Mouse (Mus musculus) neutrophil, adult 5-6 weeks (primary cell): ENCODE measurements around the gene Creld1. TPM values are rescaled to one million over a fixed set of nuclear protein-coding genes. Genes with fewer than 3 reads are reported as not detected.

Experiments used
- ATAC-seq: fragments of 151-379, 151-347 bp; 2 replicates; pipeline ENCODE4 v1.8.0; 2017; ENCODE audit warnings: mild to moderate bottlenecking, moderate TSS enrichment; ENCODE audit not compliant: insufficient number of reproducible peaks, poor library complexity, low FRiP score, severe bottlenecking; ENCODE audit errors: extremely low read depth
- total RNA-seq: library from RNA; stranded (forward); fragments of 200-1000 nt; gene quantifications from 2 replicates; pipeline ENCODE4 v1.2.3, GENCODE M21; 2017

The Creld1 gene
- total RNA-seq = 8.5 and 9.8 TPM in 2 replicates

DNA sequence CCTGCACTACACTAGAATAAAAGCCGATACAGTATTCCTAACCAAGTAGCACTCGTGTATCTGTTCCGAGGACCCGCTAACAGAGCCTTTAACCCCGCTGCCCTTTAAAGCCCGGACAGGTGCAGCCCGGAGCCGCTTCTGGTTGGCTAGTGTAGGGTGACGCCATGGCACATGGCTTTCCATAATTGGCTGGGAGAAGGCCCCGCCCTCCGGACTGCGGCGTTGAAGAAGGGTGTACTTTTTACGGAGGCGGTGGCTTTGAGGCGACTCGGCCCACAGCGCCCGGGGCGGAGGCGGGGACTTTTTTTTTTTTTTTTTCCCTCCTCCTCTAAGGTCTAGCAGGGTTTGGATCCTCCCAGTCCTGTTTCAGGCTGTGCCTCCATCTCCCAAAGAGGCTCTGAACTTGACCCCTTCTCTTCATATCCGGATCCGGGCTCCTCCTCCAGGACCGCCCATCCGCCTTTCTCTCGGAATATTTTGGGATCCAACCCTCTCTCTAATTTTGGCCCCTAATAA lies at the start of gene Creld1:
TSS of gene Creld1 (plus strand) at position 198 of the 516 bp plus-strand sequence.
- ATAC-seq = peak; percentile 95

DNA sequence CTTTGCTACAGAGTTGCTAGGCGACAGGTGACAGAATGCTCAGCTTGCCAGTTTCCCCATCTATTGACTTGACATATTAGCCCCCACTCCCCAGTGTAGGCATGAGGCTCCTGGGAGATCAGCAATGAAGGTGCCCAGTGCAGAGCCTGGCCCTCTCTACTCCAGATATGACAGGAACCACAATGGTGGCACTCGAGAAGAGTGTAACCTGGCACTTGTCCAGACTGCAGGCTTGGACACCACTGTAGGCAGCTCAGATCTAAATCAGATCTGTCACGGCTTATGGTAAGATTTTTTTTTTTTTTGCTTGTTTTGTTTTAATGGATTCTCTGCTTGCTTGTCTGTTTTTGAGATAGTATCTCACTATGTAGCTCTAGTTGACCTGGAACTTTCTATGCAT lies 49.4 kb upstream of the Creld1 start:
- no peak for ATAC-seq

- ATAC-seq = no peak
Measured at GRCm38 (mm10) chr6:113434691-113435090, 48.4 kb upstream of the Creld1 start.

DNA sequence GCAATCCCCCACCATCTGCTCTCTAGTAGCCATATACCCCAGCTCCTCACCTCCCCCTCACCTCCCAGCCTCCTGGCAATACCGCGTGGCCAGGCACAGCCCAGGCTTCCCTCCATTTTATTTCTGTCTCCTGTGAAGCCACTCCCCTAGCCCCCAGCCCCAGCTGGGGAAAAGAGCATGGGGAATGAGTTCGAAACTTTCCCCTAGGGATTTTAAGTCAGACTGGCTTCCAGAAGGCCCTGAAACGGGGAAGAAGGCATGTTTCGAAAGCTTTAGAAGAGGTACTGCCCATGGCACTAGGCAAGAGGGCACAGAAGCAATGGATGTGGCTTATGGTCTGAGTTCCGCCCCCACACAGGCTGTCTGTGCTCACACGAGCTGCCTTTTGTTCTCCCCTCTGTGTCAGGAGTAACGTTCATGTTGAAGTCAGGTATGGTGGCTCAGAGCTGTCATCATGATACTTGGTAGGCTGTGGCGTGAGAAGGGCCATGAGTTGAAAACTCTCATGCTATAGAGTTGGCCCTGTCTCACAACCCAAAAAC lies 47.4 kb upstream of the Creld1 start, which contains the start of gene Cidec:
TSS of gene Cidec (minus strand) at position 97 of the 542 bp plus-strand sequence.
- ATAC-seq = no peak

GRCm38 (mm10) chr6:113437135-113437534 lies 46.0 kb upstream of the Creld1 start:
- ATAC-seq = no peak

- no peak for ATAC-seq
Measured at GRCm38 (mm10) chr6:113438721-113439430, 44.2 kb upstream of the Creld1 start.

- ATAC-seq = no peak
Measured at GRCm38 (mm10) chr6:113440686-113441085, 42.4 kb upstream of the Creld1 start.

DNA sequence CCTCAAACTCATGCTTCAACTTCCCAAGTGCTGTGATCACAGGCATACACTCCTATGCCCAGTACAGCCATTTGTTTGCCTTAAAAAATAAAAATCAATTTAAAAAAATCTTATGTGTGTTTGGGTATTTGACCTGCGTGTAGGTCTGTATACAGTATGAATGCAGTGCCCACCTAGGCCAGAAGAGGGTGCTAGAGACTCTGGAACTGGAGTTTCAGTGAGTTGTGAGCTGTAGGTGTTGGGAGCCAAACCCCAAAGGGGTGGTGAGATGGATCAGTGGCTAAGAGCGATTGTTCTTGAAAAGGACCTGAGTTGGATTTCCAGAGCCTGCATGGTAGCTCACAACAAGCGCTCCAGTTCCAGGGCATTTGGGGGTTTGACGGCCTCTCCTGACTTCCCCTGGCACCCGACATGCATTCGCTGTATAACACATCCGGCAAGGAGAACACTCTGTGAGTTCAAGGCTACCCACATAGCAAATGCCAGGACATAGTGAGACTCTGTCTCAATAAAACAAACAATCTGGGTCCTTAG lies 41.9 kb upstream of the Creld1 start:
- ATAC-seq = peak; percentile 78

DNA sequence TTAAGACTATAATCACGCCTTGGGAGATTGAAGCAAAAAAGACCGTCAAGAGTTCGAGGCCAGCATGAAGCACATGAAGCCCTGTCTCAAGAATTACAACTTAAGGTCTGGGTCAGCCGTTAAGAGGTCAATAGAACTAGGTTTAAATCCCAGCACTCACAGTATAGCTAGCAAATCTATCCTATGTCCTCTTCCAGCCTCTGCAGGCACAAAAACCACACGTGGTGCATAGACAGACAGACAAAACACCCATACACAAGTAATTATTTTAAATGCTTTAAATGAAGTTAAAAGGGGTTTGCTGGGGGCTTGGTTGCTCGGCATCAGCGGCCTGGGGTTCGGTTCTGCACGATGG lies 41.0 kb upstream of the Creld1 start:
- ATAC-seq = no peak

DNA sequence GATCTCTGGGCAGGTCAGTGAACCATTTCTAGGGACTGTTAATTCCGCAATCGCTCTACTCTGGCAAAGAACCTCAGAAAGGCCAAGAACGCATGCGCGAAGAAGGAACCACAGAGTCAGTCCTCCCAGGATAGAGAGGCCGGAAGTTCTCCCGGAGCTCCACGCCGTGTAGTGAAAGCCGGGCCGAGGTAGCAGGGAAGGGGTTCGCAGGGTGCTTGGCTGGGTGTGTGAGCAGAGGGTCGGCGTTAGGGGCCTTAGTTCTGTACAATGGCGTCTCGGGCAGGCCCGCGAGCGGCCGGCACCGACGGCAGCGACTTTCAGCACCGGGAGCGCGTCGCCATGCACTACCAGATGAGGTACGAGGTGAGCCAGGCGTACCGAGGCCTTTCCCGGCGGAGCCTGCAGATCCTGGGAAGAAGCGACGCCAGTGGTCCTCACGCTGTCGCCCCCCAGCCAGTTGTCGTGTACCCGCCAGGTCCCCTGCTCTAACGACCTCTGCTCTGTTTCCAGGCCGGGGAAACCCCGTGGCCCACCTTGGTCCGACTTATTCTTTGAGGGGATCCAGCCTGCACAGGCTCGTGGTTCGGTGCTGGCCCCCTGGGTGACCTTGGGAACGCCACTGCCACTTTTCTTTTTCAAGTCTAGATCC lies 40.5 kb upstream of the Creld1 start, which contains the start of gene Jagn1:
TSS of gene Jagn1 (plus strand) at position 128 of the 649 bp plus-strand sequence.
- ATAC-seq = peak; percentile 76

DNA sequence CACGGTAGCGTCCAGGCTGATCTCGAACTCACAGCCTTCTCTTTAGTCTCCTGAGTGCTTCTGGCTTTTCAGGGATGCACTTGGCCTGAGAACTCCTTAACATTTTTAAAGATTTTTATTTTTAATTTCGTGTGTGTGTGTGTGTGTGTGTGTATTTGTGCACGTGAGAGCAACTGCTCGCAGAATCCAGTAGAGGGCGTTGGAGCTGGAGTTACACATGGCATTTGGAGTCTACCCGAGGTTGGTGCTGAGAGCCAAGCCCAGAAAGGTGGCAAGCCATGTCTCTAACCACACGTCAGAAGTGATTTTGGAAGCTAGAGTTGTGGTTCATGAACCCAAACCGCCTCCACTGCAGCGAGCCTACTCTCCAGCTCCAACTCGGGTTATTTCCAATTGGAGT lies 40.0 kb upstream of the Creld1 start:
- no peak for ATAC-seq

DNA sequence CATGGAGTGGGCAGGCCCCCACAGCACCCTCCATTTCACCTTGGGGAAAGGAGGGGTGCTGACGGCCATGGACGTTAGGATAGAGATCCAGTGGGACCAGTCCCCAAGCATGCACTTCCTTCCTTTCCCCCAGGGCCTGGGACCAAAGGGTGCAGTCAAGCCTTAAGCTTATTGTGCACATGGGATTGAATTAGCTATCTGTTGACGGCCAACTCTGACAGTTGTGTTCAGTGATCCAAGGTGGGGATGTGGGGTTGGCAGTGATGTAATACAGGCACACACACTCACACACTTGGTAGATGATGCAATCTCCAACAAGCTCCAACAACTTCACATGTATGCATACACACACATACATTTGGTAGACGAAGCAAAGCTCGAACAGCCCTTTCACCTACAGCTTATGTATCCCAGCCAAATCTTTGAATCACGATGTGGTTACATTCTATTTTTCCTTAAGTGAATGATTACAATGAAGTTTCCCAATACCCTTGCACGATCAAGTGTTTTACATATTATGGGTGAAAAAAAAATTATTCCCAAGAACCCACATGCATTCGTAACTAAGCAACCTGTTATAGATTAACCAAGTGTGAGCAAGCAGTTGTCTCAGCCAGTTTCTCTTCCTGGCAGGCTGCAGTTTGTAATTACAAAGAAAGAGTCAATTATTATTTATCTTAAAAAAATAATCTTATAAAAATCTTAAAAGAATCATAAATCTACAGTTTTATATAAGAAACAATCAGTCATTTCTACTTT lies 38.7 kb upstream of the Creld1 start:
- ATAC-seq = no peak

DNA sequence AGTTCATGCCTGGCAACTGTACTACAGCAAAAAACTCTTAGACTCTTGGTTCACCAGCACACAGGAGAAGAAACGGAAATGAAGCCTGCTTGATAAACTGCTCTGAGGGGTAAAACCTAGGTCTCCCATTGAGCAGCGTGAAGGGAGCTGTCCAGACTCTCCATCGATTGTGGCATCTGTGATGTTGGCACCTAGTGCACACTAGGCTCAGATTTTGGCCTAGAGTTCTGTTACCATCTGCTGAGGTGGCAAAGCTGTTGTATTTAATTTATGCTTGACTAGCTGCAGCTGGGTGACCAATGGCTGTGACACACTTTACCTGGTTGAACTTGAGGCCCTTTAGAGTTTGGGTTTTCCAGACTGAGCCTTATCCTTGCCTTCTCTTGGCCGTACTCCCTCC lies 35.5 kb upstream of the Creld1 start:
- no peak for ATAC-seq

- ATAC-seq = no peak
Measured at GRCm38 (mm10) chr6:113451839-113452238, 31.3 kb upstream of the Creld1 start.

- ATAC-seq = no peak
Measured at GRCm38 (mm10) chr6:113455007-113455406, 28.1 kb upstream of the Creld1 start.

DNA sequence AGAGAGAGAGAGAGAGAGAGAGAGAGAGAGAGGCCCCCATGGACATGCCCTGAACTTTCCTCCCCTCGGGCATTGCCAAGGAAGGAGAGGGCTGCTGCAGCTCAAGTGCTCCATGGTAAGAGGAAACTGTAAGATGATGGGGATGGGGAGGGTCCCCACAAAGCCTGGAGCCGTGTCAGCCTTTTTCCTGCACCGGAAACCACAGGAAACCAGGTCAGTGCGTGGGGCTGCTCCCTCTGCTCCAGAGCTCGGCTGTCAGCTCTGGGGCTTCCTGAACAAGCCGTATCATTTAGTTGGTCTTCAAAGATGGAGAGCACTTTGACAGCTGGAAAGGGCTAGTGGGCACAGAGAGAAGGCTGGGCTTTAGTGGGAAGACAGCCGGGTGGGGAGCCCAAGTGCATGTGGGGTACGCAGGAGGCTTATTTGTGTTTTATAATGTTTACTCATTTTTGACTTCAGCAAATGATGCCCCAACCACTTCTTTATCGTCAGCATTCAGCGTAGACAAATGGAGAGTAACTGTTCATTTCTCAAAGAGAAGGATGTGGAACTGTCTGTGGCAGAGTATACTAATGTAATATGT lies 25.1 kb upstream of the Creld1 start, which contains the start of gene Il17re:
TSS of gene Il17re (plus strand) at position 533 of the 583 bp plus-strand sequence.
- no peak for ATAC-seq

DNA sequence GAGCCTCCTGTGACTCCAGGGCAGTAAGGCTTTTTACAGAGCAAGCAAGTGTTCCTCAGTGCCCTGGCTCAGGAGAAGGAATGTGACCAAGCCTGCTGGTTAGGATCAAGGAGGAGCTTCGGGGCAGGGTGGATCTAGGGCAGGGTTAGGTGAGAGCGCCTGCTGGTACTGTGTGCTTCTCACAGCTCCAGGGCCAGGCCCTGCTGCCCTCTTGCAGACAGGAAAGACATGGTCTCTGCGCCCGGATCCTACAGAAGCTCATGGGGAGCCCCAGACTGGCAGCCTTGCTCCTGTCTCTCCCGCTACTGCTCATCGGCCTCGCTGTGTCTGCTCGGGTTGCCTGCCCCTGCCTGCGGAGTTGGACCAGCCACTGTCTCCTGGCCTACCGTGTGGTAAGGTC lies 24.5 kb upstream of the Creld1 start:
- ATAC-seq = no peak

- ATAC-seq = no peak
Measured at GRCm38 (mm10) chr6:113464040-113464439, 19.1 kb upstream of the Creld1 start.

GRCm38 (mm10) chr6:113465602-113466001 lies 17.5 kb upstream of the Creld1 start:
- no peak for ATAC-seq
